Comparison of ENCODE assay signal across 19 mouse cellular contexts in genomic region chr1:43738519-43738894, GRCm38 (mm10). TPM values are rescaled to one million over a fixed set of nuclear protein-coding genes. Genes with fewer than 3 reads are reported as not detected.
A peak's percentile ranks its signal among the peaks of the same experiment; 100 is the strongest.
DNase-seq lines count a peak whose midpoint lies in the region; ATAC-seq lines count a peak whose summit lies in the region.
"Had no signal": no experiment of that assay in that cellular context is flagged by ENCODE, and none has a peak within 500 bp of the region (broad histone marks: within the 10 kb centered on the region; RNA-seq: fewer than 3 reads in every experiment).

No protein-coding gene starts in this region.

- H3K36me3 ChIP-seq in midbrain, embryonic 15.5 days (replicated peaks) = no peaks in the 10 kb centered on the region
- no peaks in the 10 kb centered on the region for H3K36me3 ChIP-seq in midbrain, embryonic 11.5 days (ENCODE audit: control insufficient read depth, insufficient read depth, low read length)
- no peaks in the 10 kb centered on the region for H3K36me3 ChIP-seq in forebrain, embryonic 15.5 days
- H3K36me3 ChIP-seq in neural tube, embryonic 13.5 days = no peaks in the 10 kb centered on the region
- H3K36me3 ChIP-seq: embryonic facial prominence, embryonic 12.5 days; heart, embryonic 10.5 days; intestine, embryonic 15.5 days; limb, embryonic 10.5 days; liver, embryonic 15.5 days; lung, embryonic 15.5 days had no signal

- DNase-seq in heart, adult 11 months = peak; percentile 61
- no peak for DNase-seq in heart, postnatal 25 days (ENCODE audit: low spot score)
- no peak for DNase-seq in midbrain, embryonic 11.5 days (ENCODE audit: low spot score, missing footprints)
- DNase-seq in T-cell, adult 2 months (ENCODE audit: low spot score) = no peak
- DNase-seq: cerebellum, adult 11-12 months had no signal

- no peak overlapping the region for H3K4me2 ChIP-seq in midbrain, embryonic 15.5 days
- no peak overlapping the region for H3K4me2 ChIP-seq in midbrain, embryonic 11.5 days
- no peak overlapping the region for H3K4me2 ChIP-seq in forebrain, embryonic 15.5 days (replicated peaks)
- H3K4me2 ChIP-seq in neural tube, embryonic 13.5 days = no peak overlapping the region
- H3K4me2 ChIP-seq: embryonic facial prominence, embryonic 12.5 days; intestine, embryonic 15.5 days; liver, embryonic 15.5 days; lung, embryonic 15.5 days had no signal

- ATAC-seq in midbrain, embryonic 15.5 days (replicated peaks) = 0 out of 2 replicates have a peak, but pooled peaks have one; percentile 28
- ATAC-seq in midbrain, embryonic 11.5 days (ENCODE audit: low FRiP score) = no peak
- peak; percentile 68 for ATAC-seq in forebrain, embryonic 15.5 days (replicated peaks)
- peak; percentile 52 for ATAC-seq in neural tube, embryonic 13.5 days (ENCODE audit: low read depth)
- ATAC-seq: CD4-positive, CD25-positive, alpha-beta regulatory T cell, adult 4 months; intestine, embryonic 15.5 days had no signal

- no peaks in the 10 kb centered on the region for H3K27me3 ChIP-seq in midbrain, embryonic 15.5 days (replicated peaks)
- no peaks in the 10 kb centered on the region for H3K27me3 ChIP-seq in midbrain, embryonic 11.5 days (ENCODE audit: control insufficient read depth, insufficient read depth, low read length)
- no peaks in the 10 kb centered on the region for H3K27me3 ChIP-seq in forebrain, embryonic 15.5 days
- no peaks in the 10 kb centered on the region for H3K27me3 ChIP-seq in neural tube, embryonic 13.5 days
- H3K27me3 ChIP-seq: embryonic facial prominence, embryonic 12.5 days; intestine, embryonic 15.5 days; liver, embryonic 15.5 days; lung, embryonic 15.5 days had no signal

- H3K4me1 ChIP-seq in midbrain, embryonic 15.5 days = no peaks in the 10 kb centered on the region
- no peaks in the 10 kb centered on the region for H3K4me1 ChIP-seq in midbrain, embryonic 11.5 days (ENCODE audit: control insufficient read depth, insufficient read depth, low read length)
- H3K4me1 ChIP-seq in forebrain, embryonic 15.5 days = no peaks in the 10 kb centered on the region
- H3K4me1 ChIP-seq in neural tube, embryonic 13.5 days (replicated peaks) = no peaks in the 10 kb centered on the region
- H3K4me1 ChIP-seq: embryonic facial prominence, embryonic 12.5 days; heart, embryonic 10.5 days; intestine, embryonic 15.5 days; limb, embryonic 10.5 days; liver, embryonic 15.5 days; lung, embryonic 15.5 days had no signal

- no peaks in the 10 kb centered on the region for H3K9me3 ChIP-seq in midbrain, embryonic 15.5 days
- no peaks in the 10 kb centered on the region for H3K9me3 ChIP-seq in midbrain, embryonic 11.5 days (ENCODE audit: control insufficient read depth, low read length)
- H3K9me3 ChIP-seq in forebrain, embryonic 15.5 days = no peaks in the 10 kb centered on the region
- H3K9me3 ChIP-seq in neural tube, embryonic 13.5 days = no peaks in the 10 kb centered on the region
- H3K9me3 ChIP-seq: embryonic facial prominence, embryonic 12.5 days; heart, embryonic 10.5 days; intestine, embryonic 15.5 days; limb, embryonic 10.5 days; liver, embryonic 15.5 days; lung, embryonic 15.5 days had no signal

- no peak overlapping the region for H3K27ac ChIP-seq in midbrain, embryonic 15.5 days
- H3K27ac ChIP-seq in midbrain, embryonic 11.5 days (ENCODE audit: low read depth, low read length) = no peak overlapping the region
- H3K27ac ChIP-seq in forebrain, embryonic 15.5 days (replicated peaks) = no peak overlapping the region
- no peak overlapping the region for H3K27ac ChIP-seq in neural tube, embryonic 13.5 days (replicated peaks)
- H3K27ac ChIP-seq: embryonic facial prominence, embryonic 12.5 days; heart, embryonic 10.5 days; intestine, embryonic 15.5 days; layer of hippocampus, adult 2 months; limb, embryonic 10.5 days; liver, embryonic 15.5 days; lung, embryonic 15.5 days; stomach, postnatal 0 days had no signal

- WGBS in midbrain, embryonic 15.5 days = 86% methylated on average over 10 of the region's 10 CpGs
- 87% methylated on average over 10 of the region's 10 CpGs for WGBS in midbrain, embryonic 11.5 days
- 82% methylated on average over 10 of the region's 10 CpGs for WGBS in forebrain, embryonic 15.5 days
- 81% methylated on average over 10 of the region's 10 CpGs for WGBS in neural tube, embryonic 13.5 days

- no peak overlapping the region for H3K9ac ChIP-seq in midbrain, embryonic 15.5 days
- no peak overlapping the region for H3K9ac ChIP-seq in midbrain, embryonic 11.5 days (ENCODE audit: low read length)
- no peak overlapping the region for H3K9ac ChIP-seq in forebrain, embryonic 15.5 days (replicated peaks)
- H3K9ac ChIP-seq in neural tube, embryonic 13.5 days = no peak overlapping the region
- H3K9ac ChIP-seq: embryonic facial prominence, embryonic 12.5 days; intestine, embryonic 15.5 days; liver, embryonic 15.5 days; lung, embryonic 15.5 days had no signal

- intact Hi-C loops in heart, postnatal 25 days (cut with DNase I) = loop anchor here (1.0 kb wide), 1 partner anchor 439 kb away; no protein-coding TSS in a partner anchor

- H3K4me3 ChIP-seq in midbrain, embryonic 15.5 days = no peak overlapping the region
- no peak overlapping the region for H3K4me3 ChIP-seq in midbrain, embryonic 11.5 days (ENCODE audit: low read depth, low read length)
- no peak overlapping the region for H3K4me3 ChIP-seq in forebrain, embryonic 15.5 days
- H3K4me3 ChIP-seq in neural tube, embryonic 13.5 days = no peak overlapping the region
- H3K4me3 ChIP-seq: embryonic facial prominence, embryonic 12.5 days; heart, embryonic 10.5 days; intestine, embryonic 15.5 days; layer of hippocampus, adult 2 months; limb, embryonic 10.5 days; liver, embryonic 15.5 days; lung, embryonic 15.5 days; megakaryocyte, embryonic 14.5 days had no signal

RNA-seq across cellular contexts. Expression of gene 1500015O10Rik, which starts 8.1 kb away (rescaled TPM):
- total RNA-seq in heart, postnatal 25 days (2021) = 1 to 10 TPM; 2.8 to 4.1 TPM
- 18.0 and 18.1 TPM in 2 replicates for polyA plus RNA-seq in midbrain, embryonic 15.5 days (2015; fragmentation: Nextera tagmentation; extraction: Ambion mirVana)
- polyA plus RNA-seq in midbrain, embryonic 11.5 days (2014; fragmentation: Nextera tagmentation; extraction: Ambion mirVana) = 0.30 and 0.45 TPM in 2 replicates
- 25.3 and 32.8 TPM in 2 replicates for polyA plus RNA-seq in forebrain, embryonic 15.5 days (2015; fragmentation: Nextera tagmentation; extraction: Ambion mirVana)
- polyA plus RNA-seq in neural tube, embryonic 13.5 days (2015; fragmentation: Nextera tagmentation; extraction: Ambion mirVana) = 12.3 and 15.2 TPM in 2 replicates
- total RNA-seq: hematopoietic stem cell, adult 5-6 weeks had no signal
- polyA plus RNA-seq: CD4-positive, CD25-positive, alpha-beta regulatory T cell, adult 4 months; limb, embryonic 10.5 days had no signal
